Mouse (Mus musculus) heart, embryonic 11.5 days (tissue): Measurements from ENCODE around the gene Thbs1. TPM values are rescaled to one million over a fixed set of nuclear protein-coding genes. Genes with fewer than 3 reads are reported as not detected.

Experiments
- ATAC-seq: fragments of 200-750 bp; cut with Nextera tagmentation; replicated peaks from 2 replicates; pipeline ENCODE4 v1.8.0; 2017; ENCODE audit warnings: moderate library complexity; ENCODE audit not compliant: insufficient number of reproducible peaks, low FRiP score, low TSS enrichment
- H3K27ac ChIP-seq: fragments of 300-500 bp; sonication (generic); 2 replicates; pipeline ENCODE4 v1.5.1; 2014; ENCODE audit warnings: mild to moderate bottlenecking, low read depth, low read length
- H3K27me3 ChIP-seq: fragments of 300-500 bp; sonication (generic); 2 replicates; pipeline ENCODE4 v1.6.1; 2014; ENCODE audit warnings: mild to moderate bottlenecking, low read length, mixed read lengths; ENCODE audit not compliant: control insufficient read depth, insufficient read depth
- H3K36me3 ChIP-seq: fragments of 300-500 bp; sonication (generic); 2 replicates; pipeline ENCODE4 v1.6.1; 2014; ENCODE audit warnings: mild to moderate bottlenecking, low read length, moderate library complexity, mixed read lengths; ENCODE audit not compliant: control insufficient read depth, insufficient read depth
- H3K4me1 ChIP-seq: fragments of 300-500 bp; sonication (generic); 2 replicates; pipeline ENCODE4 v1.6.1; 2014; ENCODE audit warnings: low read length; ENCODE audit not compliant: control insufficient read depth, insufficient read depth
- H3K4me2 ChIP-seq: fragments of 300-500 bp; sonication (generic); 2 replicates; pipeline ENCODE4 v1.6.1; 2014; ENCODE audit warnings: mild to moderate bottlenecking, moderate library complexity
- H3K4me3 ChIP-seq: fragments of 300-500 bp; sonication (generic); 2 replicates; pipeline ENCODE4 v1.5.1; 2014; ENCODE audit warnings: low read depth, low read length
- H3K9ac ChIP-seq: fragments of 300-500 bp; sonication (generic); 2 replicates; pipeline ENCODE4 v1.6.1; 2014; ENCODE audit warnings: mild to moderate bottlenecking, low read depth, low read length, moderate library complexity
- H3K9me3 ChIP-seq: fragments of 300-500 bp; sonication (generic); replicated peaks from 2 replicates; pipeline ENCODE4 v1.6.1; 2016; ENCODE audit warnings: low read length; ENCODE audit not compliant: control insufficient read depth
- WGBS: fragments of 180-500 bp; shearing (Covaris S2); extraction: QIAGEN DNeasy Blood & Tissue Kit; methylation state at CpG from one replicate; pipeline ENCODE4 v1.1.7; 2014; ENCODE audit not compliant: insufficient replicate concordance; 5-methylcytosine and 5-hydroxymethylcytosine counted together
- polyA plus RNA-seq: library from polyadenylated mRNA; unstranded; fragments of >200 nt; fragmentation: Nextera tagmentation; extraction: Ambion mirVana; gene quantifications from 2 replicates; pipeline ENCODE4 v1.2.1, GENCODE M21; 2014

The Thbs1 gene
- polyA plus RNA-seq, 1 experiment from 2014 or later = 45.5 TPM

DNA sequence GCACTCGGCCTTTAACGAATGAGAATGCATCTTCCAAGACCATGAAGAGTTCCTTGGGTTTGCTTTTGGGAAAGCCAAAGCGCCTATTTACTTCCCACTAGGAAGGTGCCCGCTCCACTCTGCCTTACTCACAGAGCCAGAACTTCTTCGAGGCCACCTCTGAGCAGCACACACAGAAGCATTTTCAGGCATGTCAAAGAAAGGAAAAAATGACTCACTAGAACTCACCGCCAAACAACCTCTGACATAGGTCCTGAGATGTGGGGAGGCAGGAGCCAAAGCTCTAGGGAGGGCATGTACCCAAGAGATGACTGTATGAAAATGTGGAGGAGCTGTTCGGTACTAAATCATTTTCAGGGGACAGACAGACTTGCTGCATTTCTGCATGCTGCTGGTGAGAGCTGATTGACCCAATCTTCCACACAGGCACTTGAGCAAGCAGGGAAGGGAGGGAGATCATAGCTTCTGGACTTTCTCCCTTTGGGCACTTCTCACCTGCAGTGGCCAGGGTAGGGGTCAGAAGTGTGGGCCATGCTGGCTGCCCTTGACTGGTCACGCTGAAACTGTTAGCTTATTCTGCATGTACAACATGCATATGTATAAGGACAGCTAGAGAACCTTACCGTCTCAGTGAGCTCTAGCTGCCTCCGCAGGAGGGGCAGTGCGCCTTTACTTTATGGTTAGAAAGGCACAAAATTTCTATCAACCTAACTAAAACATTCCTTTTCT lies 13.7 kb downstream of the Thbs1 start:
- WGBS = 77% methylated on average over 11 of the region's 11 CpGs

DNA sequence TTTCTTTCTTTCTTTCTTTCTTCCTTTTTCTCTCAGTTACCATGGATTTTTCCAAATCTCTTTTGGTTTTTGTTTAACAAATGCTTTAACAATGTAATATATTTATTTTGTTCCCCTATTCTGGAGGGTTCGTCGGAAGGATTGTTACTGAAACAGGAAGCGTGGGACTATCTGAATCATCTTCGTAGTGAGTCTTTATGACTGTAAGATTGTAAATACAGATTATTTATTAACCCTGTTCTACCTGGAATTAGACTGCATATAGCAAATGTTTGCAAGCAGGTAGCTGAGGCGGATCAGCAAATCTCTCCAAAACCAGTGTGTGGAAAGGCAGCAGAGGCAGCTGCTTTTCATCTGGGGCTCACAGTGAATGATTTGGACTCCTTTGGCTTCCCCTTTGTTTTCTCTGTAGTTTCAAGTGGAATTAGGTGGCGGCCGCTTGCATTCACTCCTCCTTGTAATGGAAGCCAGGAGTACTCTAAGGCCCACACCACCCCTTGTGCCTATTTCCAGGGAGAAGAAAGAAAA lies 14.3 kb downstream of the Thbs1 start:
- 81% methylated on average over 7 of the region's 7 CpGs for WGBS
- Histone ChIP-seq H3K36me3 (peaks cover 8% of the 10 kb centered on the region; the same call in 1 of the 2 replicates), H3K27ac (no peak overlapping the region), H3K9me3 (no peaks in the 10 kb centered on the region), H3K27me3 (no peaks in the 10 kb centered on the region), H3K4me3 (no peak overlapping the region), H3K4me2 (no peak overlapping the region), H3K9ac (no peak overlapping the region), H3K4me1 (no peaks in the 10 kb centered on the region)
- ATAC-seq = no peak

More for the DNA sequence above, 13.7 kb downstream of the Thbs1 start:
- H3K4me1 ChIP-seq = no peaks in the 10 kb centered on the region
- ATAC-seq = no peak
- H3K27me3 ChIP-seq = no peaks in the 10 kb centered on the region
- peaks cover 13% of the 10 kb centered on the region; the same call in 1 of the 2 replicates for H3K36me3 ChIP-seq
- H3K9ac ChIP-seq = no peak overlapping the region
- no peak overlapping the region for H3K27ac ChIP-seq
- H3K9me3 ChIP-seq = no peaks in the 10 kb centered on the region
- H3K4me3 ChIP-seq = no peak overlapping the region
- H3K4me2 ChIP-seq = no peak overlapping the region

GRCm38 (mm10) chr2:118127516-118128288 lies 16.0 kb downstream of the Thbs1 start:
- Histone ChIP-seq H3K9me3 (no peaks in the 10 kb centered on the region), H3K9ac (no peak overlapping the region), H3K4me3 (no peak overlapping the region), H3K4me1 (no peaks in the 10 kb centered on the region), H3K27ac (no peak overlapping the region), H3K36me3 (peaks cover 3% of the 10 kb centered on the region; the same call in 1 of the 2 replicates), H3K4me2 (no peak overlapping the region), H3K27me3 (no peaks in the 10 kb centered on the region)
- no peak for ATAC-seq
- WGBS = 79% methylated on average over 5 of the region's 5 CpGs

DNA sequence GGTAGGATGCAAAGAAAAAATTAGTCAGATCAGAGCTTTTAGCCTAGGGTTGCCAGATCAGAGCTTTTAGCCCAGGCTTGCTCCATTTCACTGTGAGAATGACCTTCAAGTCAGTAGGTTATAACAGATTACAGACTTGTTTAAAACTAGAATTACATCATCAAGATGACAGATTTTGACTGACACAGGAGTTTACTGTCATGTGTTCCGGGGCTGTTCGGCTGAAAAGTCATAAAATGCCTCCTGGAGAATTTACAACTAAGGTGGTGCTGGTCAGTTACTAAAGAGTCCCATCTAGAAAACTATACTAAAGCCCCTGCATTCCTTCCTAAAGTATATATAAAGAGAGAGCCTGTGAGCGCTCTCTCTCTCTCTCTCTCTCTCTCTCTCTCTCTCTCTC lies 16.6 kb downstream of the Thbs1 start:
- H3K27ac ChIP-seq = no peak overlapping the region
- H3K36me3 ChIP-seq = peaks cover 2% of the 10 kb centered on the region; the same call in 1 of the 2 replicates
- no peak overlapping the region for H3K9ac ChIP-seq
- H3K4me1 ChIP-seq = no peaks in the 10 kb centered on the region
- no peak overlapping the region for H3K4me3 ChIP-seq
- no peaks in the 10 kb centered on the region for H3K27me3 ChIP-seq
- no peaks in the 10 kb centered on the region for H3K9me3 ChIP-seq
- ATAC-seq = no peak
- 73% methylated on average over 3 of the region's 3 CpGs for WGBS
- no peak overlapping the region for H3K4me2 ChIP-seq

DNA sequence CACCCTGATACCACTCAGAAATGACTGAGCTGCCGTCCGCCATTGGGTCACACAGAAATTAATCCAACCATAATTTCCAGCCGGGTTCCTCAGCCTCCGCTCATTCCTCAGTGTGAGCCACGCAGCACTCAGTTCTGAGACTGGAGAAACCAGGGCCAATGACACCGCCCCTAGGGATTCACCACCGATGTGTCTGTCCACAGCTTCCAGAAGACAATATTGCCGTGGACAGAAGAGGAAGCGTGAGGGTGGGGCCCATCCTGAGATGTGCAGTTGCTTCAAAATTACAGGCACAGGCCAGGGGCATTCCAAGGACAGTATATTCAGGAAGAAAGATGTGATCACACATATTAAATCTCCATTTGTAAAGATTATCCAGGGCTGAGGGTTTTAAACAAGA lies 25.4 kb downstream of the Thbs1 start:
- H3K9ac ChIP-seq = no peak overlapping the region
- no peaks in the 10 kb centered on the region for H3K9me3 ChIP-seq
- no peak for ATAC-seq
- no peaks in the 10 kb centered on the region for H3K36me3 ChIP-seq
- 80% methylated on average over 9 of the region's 9 CpGs for WGBS
- no peak overlapping the region for H3K4me3 ChIP-seq
- no peaks in the 10 kb centered on the region for H3K4me1 ChIP-seq
- H3K27ac ChIP-seq = no peak overlapping the region
- H3K4me2 ChIP-seq = no peak overlapping the region
- H3K27me3 ChIP-seq = no peaks in the 10 kb centered on the region

DNA sequence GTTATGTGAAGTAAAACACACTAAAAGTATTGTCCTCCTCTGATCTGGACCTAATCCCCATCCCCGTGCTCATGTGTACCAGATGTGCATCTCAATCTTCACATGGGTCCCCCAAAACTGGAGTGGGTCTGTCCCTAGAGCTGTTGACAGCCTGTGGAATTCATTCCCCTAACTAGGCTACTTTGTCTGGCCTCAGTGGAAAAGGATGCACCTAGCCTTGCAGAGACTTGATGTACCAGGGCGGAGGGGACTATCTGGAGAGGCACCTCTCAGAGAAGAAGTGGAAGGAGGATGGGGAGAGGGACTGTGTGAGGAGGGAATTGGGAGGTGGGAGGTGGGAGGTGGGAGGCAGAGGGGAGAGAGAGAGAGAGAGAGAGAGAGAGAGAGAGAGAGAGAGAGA lies 26.1 kb downstream of the Thbs1 start:
- 94% methylated on average over 2 of the region's 2 CpGs for WGBS

GRCm38 (mm10) chr2:118139261-118139660 lies 27.6 kb downstream of the Thbs1 start:
- H3K36me3 ChIP-seq = no peaks in the 10 kb centered on the region
- no peak for ATAC-seq
- H3K4me3 ChIP-seq = no peak overlapping the region
- no peaks in the 10 kb centered on the region for H3K9me3 ChIP-seq
- H3K4me1 ChIP-seq = no peaks in the 10 kb centered on the region
- H3K27ac ChIP-seq = no peak overlapping the region
- H3K9ac ChIP-seq = no peak overlapping the region
- WGBS = 77% methylated on average over 6 of the region's 6 CpGs
- no peaks in the 10 kb centered on the region for H3K27me3 ChIP-seq
- no peak overlapping the region for H3K4me2 ChIP-seq

More for the DNA sequence above, 26.1 kb downstream of the Thbs1 start:
- no peak overlapping the region for H3K4me2 ChIP-seq
- H3K36me3 ChIP-seq = no peaks in the 10 kb centered on the region
- no peaks in the 10 kb centered on the region for H3K27me3 ChIP-seq
- H3K9me3 ChIP-seq = no peaks in the 10 kb centered on the region
- H3K4me3 ChIP-seq = no peak overlapping the region
- H3K27ac ChIP-seq = no peak overlapping the region
- no peaks in the 10 kb centered on the region for H3K4me1 ChIP-seq
- H3K9ac ChIP-seq = no peak overlapping the region
- no peak for ATAC-seq

- WGBS = 82% methylated on average over 10 of the region's 10 CpGs
- no peaks in the 10 kb centered on the region for H3K4me1 ChIP-seq
- no peak overlapping the region for H3K9ac ChIP-seq
- H3K36me3 ChIP-seq = no peaks in the 10 kb centered on the region
- ATAC-seq = no peak
- no peaks in the 10 kb centered on the region for H3K27me3 ChIP-seq
- no peak overlapping the region for H3K4me3 ChIP-seq
- H3K9me3 ChIP-seq = no peaks in the 10 kb centered on the region
- no peak overlapping the region for H3K27ac ChIP-seq
- no peak overlapping the region for H3K4me2 ChIP-seq
These were observed 30.0 kb downstream of the Thbs1 start for GRCm38 (mm10) chr2:118141651-118142050.
